Mouse (Mus musculus) midbrain, embryonic 10.5 days (tissue): ENCODE measurements around the gene Olfr623. TPM values are rescaled to one million over a fixed set of nuclear protein-coding genes. Genes with fewer than 3 reads are reported as not detected.

Experiments
- DNase-seq: peaks from one replicate; pipeline ENCODE4 v3.0.0-alpha.2; 2017; ENCODE audit warnings: low spot score
- H3K27ac ChIP-seq: fragments of 300-500 bp; sonication (generic); replicated peaks from 2 replicates; pipeline ENCODE4 v1.5.1; 2016; ENCODE audit warnings: mild to moderate bottlenecking
- H3K27me3 ChIP-seq: fragments of 300-500 bp; sonication (generic); 2 replicates; pipeline ENCODE4 v1.6.1; 2016; ENCODE audit warnings: low read depth, mild to moderate bottlenecking; ENCODE audit not compliant: poor library complexity, severe bottlenecking
- H3K36me3 ChIP-seq: fragments of 300-500 bp; sonication (generic); 2 replicates; pipeline ENCODE4 v1.6.1; 2016; ENCODE audit warnings: mild to moderate bottlenecking, moderate library complexity
- H3K4me1 ChIP-seq: fragments of 300-500 bp; sonication (generic); 2 replicates; pipeline ENCODE4 v1.6.1; 2016
- H3K4me3 ChIP-seq: fragments of 300-500 bp; sonication (generic); 2 replicates; pipeline ENCODE4 v1.5.1; 2016; ENCODE audit warnings: mild to moderate bottlenecking, moderate library complexity
- H3K9me3 ChIP-seq: fragments of 300-500 bp; sonication (generic); replicated peaks from 2 replicates; pipeline ENCODE4 v1.6.1; 2016; ENCODE audit warnings: mild to moderate bottlenecking
- WGBS: fragments of 180-500 bp; shearing (Covaris S2); methylation state at CpG from one replicate; pipeline ENCODE4 v1.1.7; 2016; 5-methylcytosine and 5-hydroxymethylcytosine counted together
- polyA plus RNA-seq: library from polyadenylated mRNA; unstranded; fragments of >200 nt; fragmentation: Nextera tagmentation; extraction: Ambion mirVana; gene quantifications from 2 replicates; pipeline ENCODE4 v1.2.1, GENCODE M21; 2016

Olfr623 gene
- not detected in 2 replicates for polyA plus RNA-seq

- Histone ChIP-seq H3K36me3 (no peaks in the 10 kb centered on the region), H3K4me3 (no peak within 1 kb of the TSS), H3K4me1 (no peaks in the 10 kb centered on the region), H3K9me3 (no peaks in the 10 kb centered on the region), H3K27me3 (no peaks in the 10 kb centered on the region), H3K27ac (no peak within 1 kb of the TSS)
- DNase-seq: no peak
Observed at GRCm38 (mm10) chr7:103663598-103663997, at the start of gene Olfr623. TSS of gene Olfr623 (minus strand) at chr7:103663698.

- no peak overlapping the region for H3K4me3 ChIP-seq
- no peak overlapping the region for H3K27ac ChIP-seq
- WGBS: 58% methylated on average over 2 of the region's 2 CpGs
- H3K4me1 ChIP-seq: no peaks in the 10 kb centered on the region
- no peak for DNase-seq
- H3K36me3 ChIP-seq: no peaks in the 10 kb centered on the region
- no peaks in the 10 kb centered on the region for H3K9me3 ChIP-seq
- H3K27me3 ChIP-seq: no peaks in the 10 kb centered on the region
Observed at GRCm38 (mm10) chr7:103712024-103712423, 48.5 kb upstream of the Olfr623 start.

- WGBS: 94% methylated on average over 4 of the region's 4 CpGs
- no peaks in the 10 kb centered on the region for H3K4me1 ChIP-seq
- H3K4me3 ChIP-seq: no peak overlapping the region
- no peak for DNase-seq
- H3K9me3 ChIP-seq: no peaks in the 10 kb centered on the region
- H3K36me3 ChIP-seq: no peaks in the 10 kb centered on the region
- H3K27me3 ChIP-seq: no peaks in the 10 kb centered on the region
- no peak overlapping the region for H3K27ac ChIP-seq
Observed at GRCm38 (mm10) chr7:103699469-103699868, 36.0 kb upstream of the Olfr623 start.

- Histone ChIP-seq H3K4me1 (no peaks in the 10 kb centered on the region), H3K4me3 (no peak within 1 kb of the TSS), H3K9me3 (no peaks in the 10 kb centered on the region), H3K36me3 (no peaks in the 10 kb centered on the region), H3K27me3 (no peaks in the 10 kb centered on the region), H3K27ac (no peak within 1 kb of the TSS)
- no peak for DNase-seq
Observed at GRCm38 (mm10) chr7:103682420-103682819, 18.9 kb upstream of the Olfr623 start, which contains the start of gene Olfr625-ps1. TSS of gene Olfr625-ps1 (plus strand) at chr7:103682720.

- no peak for DNase-seq
- no peaks in the 10 kb centered on the region for H3K27me3 ChIP-seq
- H3K9me3 ChIP-seq: no peaks in the 10 kb centered on the region
- no peak within 1 kb of the TSS for H3K27ac ChIP-seq
- H3K4me3 ChIP-seq: no peak within 1 kb of the TSS
- no peaks in the 10 kb centered on the region for H3K36me3 ChIP-seq
- 93% methylated on average over 2 of the region's 2 CpGs for WGBS
- H3K4me1 ChIP-seq: no peaks in the 10 kb centered on the region
Observed at GRCm38 (mm10) chr7:103671091-103671490, 7.6 kb upstream of the Olfr623 start, which contains the start of gene Olfr624. TSS of gene Olfr624 (minus strand) at chr7:103671191.

GRCm38 (mm10) chr7:103644070-103644469, 19.4 kb downstream of the Olfr623 start:
- H3K36me3 ChIP-seq: no peaks in the 10 kb centered on the region
- H3K27ac ChIP-seq: no peak overlapping the region
- no peaks in the 10 kb centered on the region for H3K9me3 ChIP-seq
- no peaks in the 10 kb centered on the region for H3K27me3 ChIP-seq
- H3K4me3 ChIP-seq: no peak overlapping the region
- DNase-seq: no peak
- 91% methylated on average over 4 of the region's 4 CpGs for WGBS
- no peaks in the 10 kb centered on the region for H3K4me1 ChIP-seq

- Histone ChIP-seq H3K27me3 (no peaks in the 10 kb centered on the region), H3K4me3 (no peak within 1 kb of the TSS), H3K36me3 (no peaks in the 10 kb centered on the region), H3K9me3 (no peaks in the 10 kb centered on the region), H3K27ac (no peak within 1 kb of the TSS), H3K4me1 (no peaks in the 10 kb centered on the region)
- no peak for DNase-seq
- WGBS: 75% methylated on average over 1 of the region's 1 CpGs
Observed at GRCm38 (mm10) chr7:103642602-103643001, 20.9 kb downstream of the Olfr623 start, which contains the start of gene Olfr622. TSS of gene Olfr622 (minus strand) at chr7:103642702.

- H3K36me3 ChIP-seq: no peaks in the 10 kb centered on the region
- H3K4me3 ChIP-seq: no peak overlapping the region
- no peak overlapping the region for H3K27ac ChIP-seq
- no peaks in the 10 kb centered on the region for H3K4me1 ChIP-seq
- no peaks in the 10 kb centered on the region for H3K27me3 ChIP-seq
- DNase-seq: no peak
- H3K9me3 ChIP-seq: no peaks in the 10 kb centered on the region
Observed at GRCm38 (mm10) chr7:103636795-103637194, 26.7 kb downstream of the Olfr623 start.

GRCm38 (mm10) chr7:103612434-103612833, 51.1 kb downstream of the Olfr623 start, which contains the start of gene Olfr620:
TSS of gene Olfr620 (minus strand) at chr7:103612534.
- Histone ChIP-seq H3K27me3 (no peaks in the 10 kb centered on the region), H3K27ac (no peak within 1 kb of the TSS), H3K9me3 (no peaks in the 10 kb centered on the region), H3K4me1 (no peaks in the 10 kb centered on the region), H3K4me3 (no peak within 1 kb of the TSS), H3K36me3 (no peaks in the 10 kb centered on the region)
- WGBS: 76% methylated on average over 2 of the region's 2 CpGs
- DNase-seq: no peak

Other genes with a start within 250 kb of the Olfr623 start
- gene Usp17lc, start 248.6 kb downstream of the Olfr623 start, polyA plus RNA-seq: not detected in 2 replicates
- gene Olfr605, start 218.3 kb downstream of the Olfr623 start, polyA plus RNA-seq: not detected in 2 replicates
- gene Olfr606, start 214.7 kb downstream of the Olfr623 start, polyA plus RNA-seq: not detected in 2 replicates
- gene Olfr607, start 199.5 kb downstream of the Olfr623 start, polyA plus RNA-seq: not detected in 2 replicates
- not detected in 2 replicates for gene Olfr608, start 193.8 kb downstream of the Olfr623 start, polyA plus RNA-seq
- gene Olfr609, start 165.6 kb downstream of the Olfr623 start, polyA plus RNA-seq: not detected in 2 replicates
- gene Olfr610, start 151.6 kb downstream of the Olfr623 start, polyA plus RNA-seq: not detected in 2 replicates
- not detected in 2 replicates for gene Olfr611, start 142.9 kb downstream of the Olfr623 start, polyA plus RNA-seq
- gene Olfr612, start 121.0 kb downstream of the Olfr623 start, polyA plus RNA-seq: not detected in 2 replicates
- not detected in 2 replicates for gene Olfr613, start 115.6 kb downstream of the Olfr623 start, polyA plus RNA-seq
- not detected in 2 replicates for gene Olfr615, start 107.6 kb downstream of the Olfr623 start, polyA plus RNA-seq
- gene Olfr616, start 94.6 kb downstream of the Olfr623 start, polyA plus RNA-seq: not detected in 2 replicates
- not detected in 2 replicates for gene Olfr617, start 90.6 kb downstream of the Olfr623 start, polyA plus RNA-seq
- not detected in 2 replicates for gene Olfr618, start 73.6 kb downstream of the Olfr623 start, polyA plus RNA-seq
- gene Olfr619, start 63.1 kb downstream of the Olfr623 start, polyA plus RNA-seq: not detected in 2 replicates
- gene Olfr620, start 51.2 kb downstream of the Olfr623 start, polyA plus RNA-seq: not detected in 2 replicates
- gene Olfr622, start 21.0 kb downstream of the Olfr623 start, polyA plus RNA-seq: not detected in 2 replicates
- 0.02 TPM in 2 replicates for gene Olfr624, start 7.5 kb upstream of the Olfr623 start, polyA plus RNA-seq
- not detected in 2 replicates for gene Olfr625-ps1, start 19.0 kb upstream of the Olfr623 start, polyA plus RNA-seq
- gene Olfr243, start 51.0 kb upstream of the Olfr623 start, polyA plus RNA-seq: not detected in 2 replicates
- not detected in 2 replicates for gene Olfr628, start 66.7 kb upstream of the Olfr623 start, polyA plus RNA-seq
- gene Olfr629, start 81.2 kb upstream of the Olfr623 start, polyA plus RNA-seq: not detected in 2 replicates
- gene Olfr630, start 93.6 kb upstream of the Olfr623 start, polyA plus RNA-seq: not detected in 2 replicates
- not detected in 2 replicates for gene Olfr69, start 107.9 kb upstream of the Olfr623 start, polyA plus RNA-seq
- not detected in 2 replicates for gene Olfr68, start 116.0 kb upstream of the Olfr623 start, polyA plus RNA-seq
- not detected in 2 replicates for gene Olfr67, start 128.1 kb upstream of the Olfr623 start, polyA plus RNA-seq
- 191 and 345 TPM in 2 replicates for gene Hbb-bt, start 150.3 kb upstream of the Olfr623 start, polyA plus RNA-seq
- gene Hbb-bs, start 164.4 kb upstream of the Olfr623 start, polyA plus RNA-seq: 74.3 and 117 TPM in 2 replicates
- gene Hbb-bh2, start 176.8 kb upstream of the Olfr623 start, polyA plus RNA-seq: 0.23 TPM in 1 of 2 replicates, not detected in the other
- 3,029 and 4,275 TPM in 2 replicates for gene Hbb-bh1, start 179.5 kb upstream of the Olfr623 start, polyA plus RNA-seq
- 7,838 and 8,555 TPM in 2 replicates for gene Hbb-y, start 189.5 kb upstream of the Olfr623 start, polyA plus RNA-seq
- gene Olfr66, start 222.6 kb upstream of the Olfr623 start, polyA plus RNA-seq: not detected in 2 replicates
- not detected in 2 replicates for gene Olfr64, start 230.8 kb upstream of the Olfr623 start, polyA plus RNA-seq
- not detected in 2 replicates for gene Olfr65, start 239.8 kb upstream of the Olfr623 start, polyA plus RNA-seq